Mouse (Mus musculus) lung, adult 2 months (tissue): ENCODE data around the gene Zdhhc21.

Experiments
- CTCF ChIP-seq: fragments of 200-500 bp; IDR thresholded peaks from 2 replicates; pipeline ENCODE4 v1.5.1; 2011; ENCODE audit warnings: mild to moderate bottlenecking, low read length, control low read depth; ENCODE audit not compliant: insufficient read depth
- POLR2A ChIP-seq: fragments of 200-500 bp; IDR thresholded peaks from 2 replicates; pipeline ENCODE4 v1.6.1; 2011; ENCODE audit warnings: low read depth, mild to moderate bottlenecking, control low read depth, low read length, borderline replicate concordance; ENCODE audit errors: extremely low read depth

DNA sequence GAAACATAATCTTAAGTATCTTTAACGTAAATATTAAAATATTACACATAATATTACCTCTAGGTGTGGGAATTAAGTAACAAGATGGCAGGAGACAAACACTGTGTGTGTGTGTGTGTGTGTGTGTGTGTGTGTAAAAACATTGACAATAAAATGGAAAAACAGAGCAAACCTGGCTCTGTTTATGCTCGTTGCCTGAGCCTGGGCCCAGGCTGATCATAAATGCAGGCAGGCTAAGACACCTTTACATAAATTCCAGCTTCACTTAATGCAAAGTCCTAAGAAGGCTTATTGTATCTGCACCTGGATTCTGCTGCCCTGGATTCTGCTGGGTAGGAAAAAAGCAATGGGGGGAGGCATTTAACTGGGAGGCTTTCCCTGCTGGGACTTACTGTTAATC, 31.8 kb upstream of the Zdhhc21 start:
- TF ChIP-seq POLR2A (no peak), CTCF (no peak)
